Mouse (Mus musculus): ENCODE data around the gene Olfr447. TPM values are rescaled to one million over a fixed set of nuclear protein-coding genes. Genes with fewer than 3 reads are reported as not detected.

The Olfr447 gene
- polyA plus RNA-seq (2017; shearing (Covaris generic)), result not detected

DNA sequence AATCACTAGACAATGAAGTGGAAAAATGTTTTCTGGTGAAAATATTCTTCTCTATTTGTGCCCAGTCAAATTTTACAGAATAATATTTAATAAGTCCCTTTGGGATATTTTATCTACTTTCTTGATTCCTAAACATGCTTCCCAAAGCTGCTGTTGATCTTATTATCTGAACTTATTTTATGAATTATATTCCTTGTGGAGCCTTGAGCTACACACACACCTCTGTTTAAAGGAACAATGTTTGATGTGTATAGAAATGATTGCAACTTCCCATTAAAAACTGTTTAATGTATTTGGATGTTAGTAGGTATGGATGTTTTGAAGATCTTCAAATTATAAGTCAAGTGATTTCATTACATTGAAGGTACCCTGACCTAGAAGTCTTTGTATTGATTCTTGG is at the start of gene Olfr447:
Olfr447 (plus strand) TSS at position 301 of the 400 bp plus-strand sequence.

DNA sequence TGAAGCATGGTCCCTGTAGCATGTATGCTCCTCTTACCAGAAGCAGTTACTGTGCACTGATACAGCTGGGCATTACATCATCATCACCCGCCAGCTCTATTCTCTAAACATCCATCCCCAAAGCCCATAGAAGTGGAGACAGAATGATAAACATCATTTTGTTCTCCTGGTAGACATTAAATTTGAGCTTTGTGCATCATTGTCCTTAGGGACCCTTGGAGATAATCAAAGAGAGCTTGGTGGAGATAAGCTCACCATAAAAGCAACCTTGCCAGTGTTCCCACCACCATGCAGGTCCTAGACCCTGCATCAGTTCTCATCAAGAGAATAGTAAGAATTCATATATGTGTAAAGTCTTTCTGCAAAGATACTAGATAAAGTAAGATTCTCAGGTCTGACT is 18.5 kb upstream of the Olfr447 start, which contains the start of gene Olfr448:
Olfr448 (plus strand) TSS at position 301 of the 400 bp plus-strand sequence.

DNA sequence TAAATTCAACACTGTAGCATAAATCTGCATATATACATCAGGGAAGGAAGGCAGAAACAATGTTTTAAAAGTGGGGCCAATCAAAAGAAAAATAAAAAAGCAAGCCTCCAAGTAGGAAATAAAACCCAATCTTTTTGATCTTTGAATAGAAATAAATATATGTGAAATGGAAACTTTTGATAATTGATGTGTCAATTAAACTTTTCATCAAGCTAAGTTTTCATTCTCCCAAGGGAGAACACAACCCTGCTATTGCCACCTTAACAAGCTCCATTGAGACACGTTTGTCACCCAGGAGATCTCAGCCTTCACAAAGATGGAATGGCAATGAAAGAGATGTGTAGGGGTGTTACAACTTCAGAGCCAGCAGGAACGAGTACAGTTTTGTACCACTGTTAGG is 12.4 kb downstream of the Olfr447 start, which contains the start of gene Olfr446:
Olfr446 (plus strand) TSS at position 301 of the 400 bp plus-strand sequence.

DNA sequence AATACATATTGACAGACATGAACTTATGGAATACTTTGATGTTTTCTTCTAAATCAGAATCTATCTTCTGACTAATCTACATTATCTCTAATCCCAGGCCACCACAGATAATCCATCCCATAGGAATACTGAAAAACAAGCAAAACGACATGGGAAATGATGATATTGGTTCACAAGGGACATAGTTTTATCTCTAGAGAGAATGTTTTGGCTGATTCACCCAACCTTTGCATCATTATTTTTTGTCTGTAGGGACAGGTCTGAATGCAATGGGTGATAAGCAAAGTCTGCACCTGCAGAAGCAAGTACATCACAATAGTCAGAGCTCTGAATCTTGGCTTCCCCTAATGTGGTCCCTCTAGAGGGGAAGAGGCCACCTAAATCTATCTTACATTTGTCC is 40.1 kb downstream of the Olfr447 start, which contains the start of gene Olfr444:
Olfr444 (plus strand) TSS at position 301 of the 400 bp plus-strand sequence.

Other genes with a start within 250 kb of the Olfr447 start
- gene Tcaf1, start 198.8 kb upstream of the Olfr447 start, polyA plus RNA-seq (2017; shearing (Covaris generic)), result not detected
- gene Olfr453, start 169.5 kb upstream of the Olfr447 start, polyA plus RNA-seq (2017; shearing (Covaris generic)), result not detected
- gene Olfr38, start 152.5 kb upstream of the Olfr447 start, polyA plus RNA-seq (2017; shearing (Covaris generic)), result not detected
- gene Olfr452, start 123.8 kb upstream of the Olfr447 start, polyA plus RNA-seq (2017; shearing (Covaris generic)), result not detected
- gene Olfr450, start 96.9 kb upstream of the Olfr447 start, polyA plus RNA-seq (2017; shearing (Covaris generic)), result not detected
- gene Olfr449, start 74.5 kb upstream of the Olfr447 start, polyA plus RNA-seq (2017; shearing (Covaris generic)), result not detected
- not detected for gene Olfr448, start 18.4 kb upstream of the Olfr447 start, polyA plus RNA-seq (2017; shearing (Covaris generic))
- gene Olfr446, start 12.5 kb downstream of the Olfr447 start, polyA plus RNA-seq (2017; shearing (Covaris generic)), result 0.09 TPM
- not detected for gene Olfr444, start 40.2 kb downstream of the Olfr447 start, polyA plus RNA-seq (2017; shearing (Covaris generic))
- not detected for gene Olfr441, start 197.5 kb downstream of the Olfr447 start, polyA plus RNA-seq (2017; shearing (Covaris generic))
- 0.15 TPM for gene Olfr237-ps1, start 237.7 kb downstream of the Olfr447 start, polyA plus RNA-seq (2017; shearing (Covaris generic))